Mouse (Mus musculus): ENCODE measurements at regions not wholly inside any gene's neighbourhood (a gene's known extent, or its start where the extent isn't known, plus 50 kb on each side); places are given as distances from the start of the nearest gene placed in this dataset.

- Histone ChIP-seq H3K4me3 (no peak overlapping the region), H3K27me3 (no peaks in the 10 kb centered on the region), H3K9ac (no peak overlapping the region), H3K36me3 (no peaks in the 10 kb centered on the region), H3K9me3 (replicated peaks) (no peaks in the 10 kb centered on the region), H3K4me2 (no peak overlapping the region), H3K4me1 (replicated peaks) (no peaks in the 10 kb centered on the region), H3K27ac (no peak overlapping the region)
- ATAC-seq (replicated peaks; ENCODE audit: insufficient number of reproducible peaks, insufficient read depth, low FRiP score, low read depth): no peak
- 25% methylated on average over 4 of the region's 4 CpGs for WGBS
These were observed 205.7 kb upstream of the Hs3st1 start for GRCm38 (mm10) chr5:39960981-39961380.

- no peak overlapping the region for H3K4me2 ChIP-seq
- H3K4me3 ChIP-seq: no peak overlapping the region
- H3K9ac ChIP-seq: no peak overlapping the region
- no peak overlapping the region for H3K27ac ChIP-seq
- WGBS: 72% methylated on average over 2 of the region's 2 CpGs
- H3K27me3 ChIP-seq: no peaks in the 10 kb centered on the region
- no peaks in the 10 kb centered on the region for H3K4me1 ChIP-seq (replicated peaks)
- ATAC-seq (replicated peaks; ENCODE audit: insufficient number of reproducible peaks, insufficient read depth, low FRiP score, low read depth): no peak
- no peaks in the 10 kb centered on the region for H3K9me3 ChIP-seq (replicated peaks)
- no peaks in the 10 kb centered on the region for H3K36me3 ChIP-seq
These were observed 180.3 kb upstream of the Hs3st1 start for GRCm38 (mm10) chr5:39935564-39935963.

GRCm38 (mm10) chr5:39931890-39932289 is 176.6 kb upstream of the Hs3st1 start:
- H3K36me3 ChIP-seq: no peaks in the 10 kb centered on the region
- no peaks in the 10 kb centered on the region for H3K9me3 ChIP-seq (replicated peaks)
- 67% methylated on average over 2 of the region's 2 CpGs for WGBS
- H3K4me3 ChIP-seq: no peak overlapping the region
- no peak overlapping the region for H3K9ac ChIP-seq
- no peak overlapping the region for H3K4me2 ChIP-seq
- H3K27me3 ChIP-seq: no peaks in the 10 kb centered on the region
- no peak for ATAC-seq (replicated peaks; ENCODE audit: insufficient number of reproducible peaks, insufficient read depth, low FRiP score, low read depth)
- no peaks in the 10 kb centered on the region for H3K4me1 ChIP-seq (replicated peaks)
- H3K27ac ChIP-seq: no peak overlapping the region

- Histone ChIP-seq H3K36me3 (no peaks in the 10 kb centered on the region), H3K4me2 (no peak overlapping the region), H3K27me3 (no peaks in the 10 kb centered on the region), H3K9ac (no peak overlapping the region), H3K9me3 (replicated peaks) (no peaks in the 10 kb centered on the region), H3K4me1 (replicated peaks) (no peaks in the 10 kb centered on the region), H3K27ac (no peak overlapping the region), H3K4me3 (no peak overlapping the region)
- WGBS: 74% methylated on average over 1 of the region's 1 CpGs
- ATAC-seq (replicated peaks; ENCODE audit: insufficient number of reproducible peaks, insufficient read depth, low FRiP score, low read depth): no peak
These were observed 154.1 kb upstream of the Hs3st1 start for GRCm38 (mm10) chr5:39909369-39909768.

DNA sequence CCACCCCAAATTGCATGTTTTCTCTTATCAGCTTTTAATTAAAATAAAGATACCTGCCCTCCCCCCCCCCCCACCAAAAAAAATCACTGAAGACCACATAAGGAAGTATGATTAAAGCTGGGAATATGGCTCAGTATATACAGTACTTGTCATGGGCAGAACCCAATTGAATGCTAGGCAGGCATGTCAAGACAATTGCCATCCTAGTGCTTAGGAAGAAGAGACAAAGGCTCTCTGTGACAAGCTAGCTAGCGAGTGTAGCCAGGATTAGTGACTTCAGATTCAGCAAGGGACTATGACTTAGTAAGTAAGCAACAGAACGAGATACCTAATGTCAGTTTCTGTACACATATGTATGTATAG is 116.4 kb upstream of the Hs3st1 start:
- no peak overlapping the region for H3K4me3 ChIP-seq
- ATAC-seq (replicated peaks; ENCODE audit: insufficient number of reproducible peaks, insufficient read depth, low FRiP score, low read depth): no peak
- no peak overlapping the region for H3K4me2 ChIP-seq
- no peaks in the 10 kb centered on the region for H3K27me3 ChIP-seq
- no peaks in the 10 kb centered on the region for H3K36me3 ChIP-seq
- 78% methylated on average over 2 of the region's 2 CpGs for WGBS
- H3K27ac ChIP-seq: no peak overlapping the region
- H3K9me3 ChIP-seq (replicated peaks): no peaks in the 10 kb centered on the region
- H3K9ac ChIP-seq: no peak overlapping the region
- H3K4me1 ChIP-seq (replicated peaks): no peaks in the 10 kb centered on the region

- no peaks in the 10 kb centered on the region for H3K4me1 ChIP-seq (replicated peaks)
- no peak for ATAC-seq (replicated peaks; ENCODE audit: insufficient number of reproducible peaks, insufficient read depth, low FRiP score, low read depth)
- H3K4me3 ChIP-seq: no peak overlapping the region
- no peak overlapping the region for H3K27ac ChIP-seq
- WGBS: 72% methylated on average over 10 of the region's 10 CpGs
- no peaks in the 10 kb centered on the region for H3K36me3 ChIP-seq
- H3K4me2 ChIP-seq: no peak overlapping the region
- H3K27me3 ChIP-seq: no peaks in the 10 kb centered on the region
- no peaks in the 10 kb centered on the region for H3K9me3 ChIP-seq (replicated peaks)
- H3K9ac ChIP-seq: no peak overlapping the region
These were observed 115.8 kb upstream of the Hs3st1 start for GRCm38 (mm10) chr5:39870835-39871722.

DNA sequence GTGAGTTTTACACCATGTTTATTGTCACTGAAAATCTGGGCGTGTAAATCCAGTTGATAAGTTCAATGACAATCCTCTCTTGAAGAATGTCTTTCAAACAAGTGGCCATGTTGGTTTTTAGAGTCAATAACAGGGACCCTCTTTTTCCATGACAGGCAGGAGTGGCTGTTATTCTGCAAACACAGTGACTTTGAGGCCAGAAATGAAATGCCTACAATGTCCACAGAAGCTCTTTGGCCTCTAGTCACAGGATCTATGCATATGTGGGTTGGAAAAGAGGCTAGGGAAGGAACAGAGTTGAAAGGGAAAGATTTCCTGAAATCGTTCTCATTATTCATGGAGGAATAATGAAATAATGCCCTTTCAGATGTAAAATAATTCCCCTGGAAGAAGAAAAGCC is 101.9 kb upstream of the Hs3st1 start:
- no peaks in the 10 kb centered on the region for H3K4me1 ChIP-seq (replicated peaks)
- 68% methylated on average over 2 of the region's 2 CpGs for WGBS
- no peaks in the 10 kb centered on the region for H3K9me3 ChIP-seq (replicated peaks)
- H3K4me3 ChIP-seq: no peak overlapping the region
- ATAC-seq (replicated peaks; ENCODE audit: insufficient number of reproducible peaks, insufficient read depth, low FRiP score, low read depth): no peak
- no peak overlapping the region for H3K4me2 ChIP-seq
- H3K27me3 ChIP-seq: no peaks in the 10 kb centered on the region
- H3K9ac ChIP-seq: no peak overlapping the region
- no peak overlapping the region for H3K27ac ChIP-seq
- H3K36me3 ChIP-seq: no peaks in the 10 kb centered on the region

- Histone ChIP-seq H3K27me3 (no peaks in the 10 kb centered on the region), H3K27ac (no peak overlapping the region), H3K9me3 (replicated peaks) (no peaks in the 10 kb centered on the region), H3K9ac (no peak overlapping the region), H3K4me1 (replicated peaks) (no peaks in the 10 kb centered on the region), H3K36me3 (no peaks in the 10 kb centered on the region), H3K4me3 (no peak overlapping the region), H3K4me2 (no peak overlapping the region)
- no peak for ATAC-seq (replicated peaks; ENCODE audit: insufficient number of reproducible peaks, insufficient read depth, low FRiP score, low read depth)
- 72% methylated on average over 3 of the region's 3 CpGs for WGBS
These were observed 101.4 kb upstream of the Hs3st1 start for GRCm38 (mm10) chr5:39856616-39857156.

GRCm38 (mm10) chr5:39855685-39856615 is 100.7 kb upstream of the Hs3st1 start:
- Histone ChIP-seq H3K4me1 (replicated peaks) (no peaks in the 10 kb centered on the region), H3K9ac (no peak overlapping the region), H3K4me3 (no peak overlapping the region), H3K9me3 (replicated peaks) (no peaks in the 10 kb centered on the region), H3K27ac (no peak overlapping the region), H3K4me2 (no peak overlapping the region), H3K27me3 (no peaks in the 10 kb centered on the region), H3K36me3 (no peaks in the 10 kb centered on the region)
- no peak for ATAC-seq (replicated peaks; ENCODE audit: insufficient number of reproducible peaks, insufficient read depth, low FRiP score, low read depth)
- 76% methylated on average over 7 of the region's 7 CpGs for WGBS

GRCm38 (mm10) chr5:39847187-39847586 is 91.9 kb upstream of the Hs3st1 start:
- no peak overlapping the region for H3K4me2 ChIP-seq
- H3K27ac ChIP-seq: no peak overlapping the region
- H3K4me3 ChIP-seq: no peak overlapping the region
- no peak for ATAC-seq (replicated peaks; ENCODE audit: insufficient number of reproducible peaks, insufficient read depth, low FRiP score, low read depth)
- H3K4me1 ChIP-seq (replicated peaks): no peaks in the 10 kb centered on the region
- H3K9ac ChIP-seq: no peak overlapping the region
- H3K36me3 ChIP-seq: no peaks in the 10 kb centered on the region
- H3K9me3 ChIP-seq (replicated peaks): no peaks in the 10 kb centered on the region
- H3K27me3 ChIP-seq: no peaks in the 10 kb centered on the region
- WGBS: 24% methylated on average over 1 of the region's 1 CpGs

- WGBS: 60% methylated on average over 3 of the region's 3 CpGs
- H3K9ac ChIP-seq: no peak overlapping the region
These were observed 85.9 kb upstream of the Hs3st1 start for GRCm38 (mm10) chr5:39841186-39841585.

More at GRCm38 (mm10) chr5:39841186-39841585, 85.9 kb upstream of the Hs3st1 start:
- Histone ChIP-seq H3K27me3 (no peaks in the 10 kb centered on the region), H3K36me3 (no peaks in the 10 kb centered on the region), H3K27ac (peak overlapping the region; percentile 14; the same call in 1 of the 2 replicates), H3K9me3 (replicated peaks) (no peaks in the 10 kb centered on the region), H3K4me3 (no peak overlapping the region), H3K4me1 (replicated peaks) (no peaks in the 10 kb centered on the region), H3K4me2 (no peak overlapping the region)
- ATAC-seq (replicated peaks; ENCODE audit: insufficient number of reproducible peaks, insufficient read depth, low FRiP score, low read depth): no peak

Measured in heart, embryonic 15.5 days (tissue).